Mouse (Mus musculus): ENCODE data around the gene Itgb8. TPM values are rescaled to one million over a fixed set of nuclear protein-coding genes. Genes with fewer than 3 reads are reported as not detected.

The Itgb8 gene
- polyA plus RNA-seq, 1 experiment from 2014 or later: 6.3 TPM

DNA sequence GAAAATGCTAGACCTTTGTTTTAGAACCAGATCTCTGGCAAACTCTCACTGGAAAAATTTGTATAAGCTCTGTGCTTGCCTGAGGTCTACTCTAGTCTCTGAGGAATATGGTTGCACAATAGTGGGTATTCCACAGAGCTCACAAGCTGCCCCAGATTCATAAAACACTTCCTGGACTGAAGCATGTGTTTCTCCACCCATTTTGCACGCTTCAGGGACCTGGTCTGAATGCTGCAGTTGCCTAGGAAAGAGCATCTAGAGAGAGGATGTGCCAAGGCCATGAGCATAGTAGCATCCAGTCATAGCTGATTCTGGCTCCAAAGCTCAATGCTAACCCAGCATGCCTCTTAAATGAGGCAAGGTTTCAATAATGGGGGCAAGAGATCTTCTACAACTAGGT is 74.4 kb downstream of the Itgb8 start:
- peak overlapping the region; percentile 58; the same call in 1 of the 2 replicates for H3K27ac ChIP-seq

DNA sequence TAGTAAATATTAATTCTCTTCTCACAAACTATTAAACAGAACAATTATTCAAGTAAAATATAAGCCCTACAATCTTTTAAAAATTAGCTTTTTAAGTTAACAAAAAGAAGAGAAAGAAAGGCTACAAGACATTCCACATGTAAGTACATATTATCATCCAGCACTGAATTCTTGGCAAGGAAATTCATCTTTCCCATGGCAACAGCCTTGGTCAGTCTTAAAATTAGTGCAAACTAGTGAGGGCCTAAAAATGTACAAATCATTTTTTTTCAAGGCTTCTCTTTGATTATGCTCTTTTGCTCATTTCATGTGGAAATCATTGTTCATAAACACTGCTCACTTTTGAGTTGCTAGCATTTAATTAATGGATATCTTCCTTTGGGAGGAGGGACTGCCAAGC is 77.8 kb downstream of the Itgb8 start:
- H3K4me2 ChIP-seq (replicated peaks): no peak overlapping the region
- no peak overlapping the region for H3K9ac ChIP-seq
- H3K36me3 ChIP-seq: peaks cover 25% of the 10 kb centered on the region
- ATAC-seq (ENCODE audit: low FRiP score, low read depth): no peak
- no peak overlapping the region for H3K4me3 ChIP-seq
- H3K4me1 ChIP-seq: peaks cover 13% of the 10 kb centered on the region
- H3K27me3 ChIP-seq: no peaks in the 10 kb centered on the region
- no peak overlapping the region for H3K27ac ChIP-seq
- H3K9me3 ChIP-seq: no peaks in the 10 kb centered on the region

More for the DNA sequence above, 74.4 kb downstream of the Itgb8 start:
- H3K4me1 ChIP-seq: peaks cover 24% of the 10 kb centered on the region
- no peaks in the 10 kb centered on the region for H3K9me3 ChIP-seq
- no peak overlapping the region for H3K9ac ChIP-seq
- H3K4me2 ChIP-seq (replicated peaks): no peak overlapping the region
- 27% methylated on average over 1 of the region's 1 CpGs for WGBS
- no peaks in the 10 kb centered on the region for H3K27me3 ChIP-seq
- H3K36me3 ChIP-seq: peaks cover 32% of the 10 kb centered on the region
- 0 out of 2 replicates have a peak, but pooled peaks have one; percentile 46 for ATAC-seq (ENCODE audit: low FRiP score, low read depth)
- no peak overlapping the region for H3K4me3 ChIP-seq

DNA sequence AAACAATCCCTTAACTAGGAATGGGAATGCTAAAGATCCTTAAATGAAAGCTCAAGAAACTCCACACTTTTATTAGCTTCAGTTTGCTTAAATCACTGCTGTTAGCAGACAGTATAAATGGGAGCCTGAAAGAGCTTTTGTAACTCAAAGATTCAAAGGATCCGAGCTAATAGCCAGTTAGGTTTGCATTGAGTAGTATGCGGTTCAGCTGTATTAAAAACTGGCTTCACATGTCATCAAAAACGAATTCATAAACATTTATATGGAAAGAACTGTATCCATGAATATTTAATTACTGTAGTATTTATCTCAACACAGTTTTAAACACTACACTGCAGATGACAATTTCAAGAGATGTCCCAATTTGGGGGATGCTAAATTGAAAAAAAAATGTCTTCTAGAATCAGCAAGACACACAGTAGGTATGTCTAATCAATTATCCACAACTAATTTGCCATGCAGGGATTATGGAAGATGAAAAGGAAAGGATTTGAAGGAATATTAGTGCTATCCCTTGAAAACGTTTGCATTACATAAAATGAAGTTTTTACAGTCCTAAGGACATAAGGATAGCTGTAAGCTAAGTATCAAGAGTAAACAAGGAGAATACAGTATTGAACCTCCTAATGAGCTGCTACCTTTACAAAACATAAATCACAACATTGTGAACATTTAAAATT is 79.2 kb downstream of the Itgb8 start:
- H3K4me3 ChIP-seq: no peak overlapping the region
- H3K4me1 ChIP-seq: peaks cover 6% of the 10 kb centered on the region
- H3K27me3 ChIP-seq: no peaks in the 10 kb centered on the region
- no peak overlapping the region for H3K4me2 ChIP-seq (replicated peaks)
- H3K27ac ChIP-seq: no peak overlapping the region
- H3K36me3 ChIP-seq: peaks cover 15% of the 10 kb centered on the region
- no peak overlapping the region for H3K9ac ChIP-seq
- no peak for ATAC-seq (ENCODE audit: low FRiP score, low read depth)
- no peaks in the 10 kb centered on the region for H3K9me3 ChIP-seq
- WGBS: 48% methylated on average over 4 of the region's 4 CpGs

DNA sequence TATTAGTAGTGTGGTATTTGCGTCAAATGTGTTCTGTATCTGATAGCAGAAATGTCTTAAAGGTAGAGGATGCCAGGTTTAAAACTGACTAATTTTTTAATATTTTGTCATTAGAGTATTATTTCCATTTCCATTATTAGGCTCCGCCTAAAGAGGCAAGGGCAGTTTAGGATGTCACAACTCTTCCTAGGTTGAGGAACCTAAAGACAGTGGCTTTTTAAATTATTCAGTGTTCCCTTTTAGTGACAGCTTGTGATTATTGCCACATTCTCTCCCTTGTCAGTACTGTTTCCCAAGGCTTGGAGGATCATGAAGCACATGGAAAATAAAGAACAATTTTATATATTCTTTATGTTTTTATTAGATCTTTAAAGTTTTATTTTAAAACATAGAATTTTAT is 80.9 kb downstream of the Itgb8 start:
- Histone ChIP-seq H3K9me3 (no peaks in the 10 kb centered on the region), H3K36me3 (peaks cover 11% of the 10 kb centered on the region), H3K4me2 (replicated peaks) (no peak overlapping the region), H3K4me1 (no peaks in the 10 kb centered on the region; the same call in 1 of the 2 replicates), H3K27me3 (no peaks in the 10 kb centered on the region), H3K9ac (no peak overlapping the region), H3K4me3 (no peak overlapping the region), H3K27ac (no peak overlapping the region)
- ATAC-seq (ENCODE audit: low FRiP score, low read depth): no peak
- WGBS: 89% methylated on average over 2 of the region's 2 CpGs

DNA sequence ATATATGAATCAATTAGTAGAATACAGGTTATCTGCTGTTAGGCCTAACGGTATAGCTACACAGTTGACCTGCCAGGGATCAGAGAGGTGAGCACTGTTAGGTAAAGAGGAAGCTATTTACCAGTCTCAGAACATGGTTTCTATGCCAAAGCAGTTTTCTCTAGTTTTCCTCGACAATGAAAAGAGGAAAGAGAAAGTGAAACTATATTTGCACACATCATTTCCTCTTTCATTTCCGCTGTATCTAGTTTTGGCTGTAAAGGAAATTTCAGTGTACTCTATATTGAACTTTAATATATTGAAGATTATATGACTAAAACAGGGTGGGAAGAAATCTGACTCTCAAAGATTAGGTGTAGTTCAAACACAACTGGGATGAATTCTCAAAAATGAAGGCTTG is 81.5 kb downstream of the Itgb8 start:
- Histone ChIP-seq H3K27me3 (no peaks in the 10 kb centered on the region), H3K4me2 (replicated peaks) (no peak overlapping the region), H3K9me3 (no peaks in the 10 kb centered on the region), H3K4me1 (no peaks in the 10 kb centered on the region; the same call in 1 of the 2 replicates), H3K4me3 (no peak overlapping the region), H3K36me3 (peaks cover 6% of the 10 kb centered on the region; the same call in 1 of the 2 replicates), H3K27ac (no peak overlapping the region), H3K9ac (no peak overlapping the region)
- whole genome bisulfite sequencing: 87% methylated on average over 3 of the region's 3 CpGs
- ATAC-seq (ENCODE audit: low FRiP score, low read depth): no peak

DNA sequence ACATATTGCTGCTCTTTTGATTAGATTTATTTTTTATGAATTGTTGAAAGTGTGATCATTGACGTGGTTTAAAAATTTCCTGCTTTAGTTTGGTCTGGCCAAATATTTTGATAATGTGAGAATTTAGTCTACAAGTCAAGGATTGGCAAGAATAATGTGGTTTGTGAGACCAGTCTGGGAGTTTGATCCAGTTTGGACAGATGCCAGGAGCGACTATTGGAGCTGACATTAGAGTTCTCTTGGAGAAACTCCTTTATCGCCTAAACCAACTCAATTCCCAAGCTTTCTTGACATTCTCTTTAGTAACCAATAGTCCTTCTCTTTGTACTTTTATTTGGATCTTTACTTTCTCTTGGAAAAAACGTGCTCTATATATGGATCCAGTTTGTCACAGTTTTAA is 83.0 kb downstream of the Itgb8 start:
- Histone ChIP-seq H3K9me3 (no peaks in the 10 kb centered on the region), H3K4me2 (replicated peaks) (no peak overlapping the region), H3K27me3 (no peaks in the 10 kb centered on the region), H3K36me3 (no peaks in the 10 kb centered on the region), H3K4me1 (no peaks in the 10 kb centered on the region; the same call in 1 of the 2 replicates), H3K9ac (no peak overlapping the region), H3K27ac (no peak overlapping the region), H3K4me3 (no peak overlapping the region)
- ATAC-seq (ENCODE audit: low FRiP score, low read depth): no peak
- 52% methylated on average over 4 of the region's 4 CpGs for WGBS

DNA sequence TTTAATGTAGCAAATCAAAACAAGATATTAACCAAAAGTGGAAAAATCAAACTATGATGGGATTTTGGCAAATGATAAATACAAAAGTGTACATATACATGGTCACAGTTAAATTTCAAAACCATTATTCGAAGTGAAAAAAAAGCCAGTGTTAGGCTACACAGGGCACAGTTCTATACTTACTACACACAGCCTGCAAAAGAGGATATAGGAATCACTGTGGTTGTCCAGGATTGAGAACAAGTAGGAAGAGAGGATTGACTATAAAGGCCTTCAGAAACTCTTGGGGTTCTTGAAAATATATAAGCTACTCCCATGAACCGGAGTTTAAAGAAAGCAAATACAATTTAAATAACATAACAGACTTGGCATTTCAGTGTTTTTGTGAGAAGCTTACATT is 87.6 kb downstream of the Itgb8 start:
- H3K4me1 ChIP-seq: no peaks in the 10 kb centered on the region; the same call in 1 of the 2 replicates
- ATAC-seq (ENCODE audit: low FRiP score, low read depth): no peak
- 92% methylated on average over 2 of the region's 2 CpGs for WGBS
- no peak overlapping the region for H3K9ac ChIP-seq
- no peaks in the 10 kb centered on the region for H3K27me3 ChIP-seq
- H3K36me3 ChIP-seq: no peaks in the 10 kb centered on the region
- H3K4me2 ChIP-seq (replicated peaks): no peak overlapping the region
- no peaks in the 10 kb centered on the region for H3K9me3 ChIP-seq
- H3K4me3 ChIP-seq: no peak overlapping the region
- H3K27ac ChIP-seq: no peak overlapping the region

DNA sequence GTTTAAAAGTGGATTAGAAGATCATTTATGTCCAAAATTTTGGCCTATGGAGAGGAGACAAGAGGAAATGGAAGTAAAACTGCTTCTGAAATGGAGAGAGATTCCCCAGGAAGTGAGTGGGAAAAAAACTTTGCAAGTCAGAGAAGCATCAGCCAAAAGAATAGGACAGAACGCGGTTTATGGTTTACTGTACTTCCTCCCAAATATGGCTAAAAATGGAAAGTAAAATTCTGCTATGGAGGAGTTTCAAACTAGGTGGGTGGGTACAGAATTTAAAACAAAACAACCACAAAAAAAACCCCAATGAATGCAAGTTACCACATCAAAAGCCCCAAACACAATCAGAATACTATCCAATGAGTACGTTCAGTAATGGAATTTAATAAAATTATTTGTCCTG is 90.8 kb downstream of the Itgb8 start:
- WGBS: 77% methylated on average over 3 of the region's 3 CpGs
- no peak overlapping the region for H3K27ac ChIP-seq
- no peak overlapping the region for H3K4me2 ChIP-seq (replicated peaks)
- H3K27me3 ChIP-seq: no peaks in the 10 kb centered on the region
- H3K9ac ChIP-seq: no peak overlapping the region
- H3K36me3 ChIP-seq: no peaks in the 10 kb centered on the region
- H3K9me3 ChIP-seq: no peaks in the 10 kb centered on the region
- H3K4me1 ChIP-seq: no peaks in the 10 kb centered on the region
- no peak overlapping the region for H3K4me3 ChIP-seq
- ATAC-seq (ENCODE audit: low FRiP score, low read depth): no peak

DNA sequence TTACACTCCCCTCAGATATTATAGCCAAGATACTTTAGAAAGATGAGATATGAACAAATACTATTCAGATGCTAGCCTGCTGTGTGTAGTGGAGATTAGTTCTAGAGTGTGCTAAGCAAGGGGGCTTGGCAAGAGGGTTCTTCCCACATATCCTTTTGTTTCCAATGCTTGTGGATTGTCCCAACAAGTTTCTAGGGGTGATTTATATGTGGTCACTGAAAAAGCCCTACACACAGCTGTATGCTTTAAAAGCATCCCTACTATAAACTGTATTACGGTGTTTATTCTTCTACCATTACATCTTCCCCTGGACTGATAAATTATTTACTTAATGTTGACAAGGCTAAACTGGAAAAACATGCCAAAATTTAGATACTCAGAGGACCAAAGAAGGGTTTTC is 92.6 kb downstream of the Itgb8 start:
- ATAC-seq (ENCODE audit: low FRiP score, low read depth): no peak
- H3K4me2 ChIP-seq (replicated peaks): no peak overlapping the region
- H3K9me3 ChIP-seq: no peaks in the 10 kb centered on the region

DNA sequence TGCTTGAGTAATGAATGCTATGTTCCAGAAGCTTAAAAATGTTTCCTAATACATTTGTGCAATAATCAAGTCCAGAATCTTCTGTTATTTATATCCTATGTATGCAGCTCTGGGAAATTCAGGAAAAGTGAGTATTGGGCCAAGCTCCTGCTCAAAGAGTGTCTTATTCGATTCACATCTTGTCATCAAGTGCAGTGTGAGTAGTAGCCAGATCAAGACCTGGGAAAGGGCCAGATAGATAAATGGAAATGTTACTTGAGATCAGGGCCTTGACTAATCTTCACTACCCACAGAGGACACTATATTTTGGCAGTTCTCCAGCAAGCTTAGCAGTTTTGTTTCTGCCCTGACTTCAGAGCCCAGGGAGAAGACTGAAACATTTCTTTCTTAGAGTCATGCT is 100.7 kb downstream of the Itgb8 start:
- Histone ChIP-seq H3K9me3 (no peaks in the 10 kb centered on the region), H3K36me3 (no peaks in the 10 kb centered on the region), H3K4me1 (no peaks in the 10 kb centered on the region), H3K9ac (no peak overlapping the region), H3K4me2 (replicated peaks) (no peak overlapping the region), H3K4me3 (no peak overlapping the region), H3K27me3 (no peaks in the 10 kb centered on the region), H3K27ac (no peak overlapping the region)
- no peak for ATAC-seq (ENCODE audit: low FRiP score, low read depth)
- 69% methylated on average over 1 of the region's 1 CpGs for whole genome bisulfite sequencing

More for the DNA sequence above, 92.6 kb downstream of the Itgb8 start:
- Histone ChIP-seq H3K27ac (no peak overlapping the region), H3K4me3 (no peak overlapping the region), H3K4me1 (no peaks in the 10 kb centered on the region), H3K27me3 (no peaks in the 10 kb centered on the region), H3K36me3 (no peaks in the 10 kb centered on the region), H3K9ac (no peak overlapping the region)
- 86% methylated on average over 1 of the region's 1 CpGs for WGBS

DNA sequence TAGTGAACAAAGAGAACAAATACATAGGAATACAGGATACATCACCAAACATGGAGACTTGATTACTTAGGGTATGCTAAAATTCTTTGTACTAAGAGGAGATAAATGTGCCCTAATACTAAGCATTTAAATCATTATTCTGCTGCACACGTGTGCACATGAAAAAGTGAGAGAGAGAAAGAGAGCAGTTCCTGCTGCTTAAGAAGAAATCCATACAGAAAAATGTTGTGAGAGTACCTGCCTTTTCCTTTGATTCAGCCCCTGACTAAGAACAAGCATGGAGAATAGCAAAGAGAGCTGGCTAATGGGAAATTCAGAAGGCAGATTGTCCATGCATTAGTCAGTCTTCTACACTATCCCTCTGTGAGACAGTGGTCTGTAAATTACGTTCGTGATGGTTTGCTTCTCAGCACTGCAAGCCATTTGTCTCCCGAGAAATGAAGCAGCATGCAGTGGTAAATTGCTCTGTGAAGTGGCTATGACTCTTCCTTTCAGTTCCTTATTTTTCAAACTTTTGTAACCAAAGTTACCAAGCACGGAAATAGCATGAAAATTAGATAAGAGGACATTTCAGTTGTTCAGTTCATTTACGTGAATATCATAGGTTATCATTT is 125.0 kb downstream of the Itgb8 start:
- Histone ChIP-seq H3K4me1 (no peaks in the 10 kb centered on the region), H3K9me3 (no peaks in the 10 kb centered on the region), H3K9ac (no peak overlapping the region), H3K27me3 (no peaks in the 10 kb centered on the region), H3K4me2 (replicated peaks) (no peak overlapping the region), H3K4me3 (no peak overlapping the region), H3K36me3 (no peaks in the 10 kb centered on the region), H3K27ac (no peak overlapping the region)
- ATAC-seq (ENCODE audit: low FRiP score, low read depth): no peak
- WGBS: 63% methylated on average over 6 of the region's 6 CpGs

DNA sequence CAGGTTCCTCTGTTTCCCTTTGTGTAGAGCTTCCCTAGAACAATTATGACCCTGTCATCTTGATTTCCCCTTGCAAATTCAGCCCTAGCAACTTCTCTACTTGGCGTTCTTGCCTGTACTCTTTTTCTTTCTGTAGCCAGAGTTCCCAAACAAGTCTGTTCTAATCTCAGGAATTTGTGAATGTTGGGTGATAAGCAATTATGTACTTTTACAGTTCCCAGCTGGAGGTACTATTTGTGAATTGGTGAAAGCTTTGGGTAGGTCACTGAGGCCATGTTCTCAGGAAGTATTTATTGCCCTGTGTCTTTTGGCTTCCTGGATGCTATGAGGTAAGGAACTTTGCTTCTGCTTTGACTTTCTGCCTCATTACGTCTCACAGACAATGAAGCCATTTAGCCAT is 128.5 kb downstream of the Itgb8 start:
- Histone ChIP-seq H3K4me2 (replicated peaks) (no peak overlapping the region), H3K4me1 (no peaks in the 10 kb centered on the region), H3K27me3 (no peaks in the 10 kb centered on the region), H3K4me3 (no peak overlapping the region), H3K9me3 (no peaks in the 10 kb centered on the region), H3K9ac (no peak overlapping the region), H3K27ac (no peak overlapping the region), H3K36me3 (no peaks in the 10 kb centered on the region)
- WGBS: 35% methylated on average over 2 of the region's 2 CpGs
- no peak for ATAC-seq (ENCODE audit: low FRiP score, low read depth)
